Mouse (Mus musculus): ENCODE results near the gene Rnf41.
A peak's percentile ranks its signal among the peaks of the same experiment; 100 is the strongest.

Rnf41 gene

GRCm38 (mm10) chr10:128411211-128412054, at the start of gene Rnf41, which contains the start of gene Nabp2:
Gene Rnf41 (plus strand): TSS chr10:128411657.
Gene Nabp2 (minus strand): TSS chr10:128411492.
- peak; percentile 94 for DNase-seq

GRCm38 (mm10) chr10:128361836-128362235, 49.6 kb upstream of the Rnf41 start:
- no peak for DNase-seq

GRCm38 (mm10) chr10:128362568-128362967, 48.9 kb upstream of the Rnf41 start:
- DNase-seq = no peak

GRCm38 (mm10) chr10:128367899-128368401, 43.5 kb upstream of the Rnf41 start:
- no peak for DNase-seq

GRCm38 (mm10) chr10:128368402-128369217, 42.8 kb upstream of the Rnf41 start, which contains the start of gene Coq10a:
Gene Coq10a (minus strand): TSS chr10:128368997.
- DNase-seq = peak; percentile 81

- DNase-seq = no peak
These were observed 42.3 kb upstream of the Rnf41 start for GRCm38 (mm10) chr10:128369218-128369543.

- no peak for DNase-seq
These were observed 41.9 kb upstream of the Rnf41 start for GRCm38 (mm10) chr10:128369599-128369998.

GRCm38 (mm10) chr10:128370021-128370420, 41.4 kb upstream of the Rnf41 start:
- DNase-seq = no peak

- DNase-seq = no peak
These were observed 40.9 kb upstream of the Rnf41 start for GRCm38 (mm10) chr10:128370601-128371000.

GRCm38 (mm10) chr10:128372142-128372541, 39.3 kb upstream of the Rnf41 start:
- no peak for DNase-seq

GRCm38 (mm10) chr10:128372989-128373748, 38.3 kb upstream of the Rnf41 start:
- no peak for DNase-seq

- DNase-seq = no peak
These were observed 37.1 kb upstream of the Rnf41 start for GRCm38 (mm10) chr10:128374393-128374792.

- no peak for DNase-seq
These were observed 35.4 kb upstream of the Rnf41 start for GRCm38 (mm10) chr10:128376099-128376454.

- peak; percentile 88 for DNase-seq
These were observed 34.8 kb upstream of the Rnf41 start, which contains the start of gene Ankrd52 for GRCm38 (mm10) chr10:128376455-128377211. Gene Ankrd52 (plus strand): TSS chr10:128377115.

GRCm38 (mm10) chr10:128377222-128377939, 34.1 kb upstream of the Rnf41 start:
- peak; percentile 62 for DNase-seq

GRCm38 (mm10) chr10:128377940-128378448, 33.5 kb upstream of the Rnf41 start:
- DNase-seq = no peak

GRCm38 (mm10) chr10:128378462-128378861, 33.0 kb upstream of the Rnf41 start:
- no peak for DNase-seq

GRCm38 (mm10) chr10:128379260-128379659, 32.2 kb upstream of the Rnf41 start:
- DNase-seq = no peak

GRCm38 (mm10) chr10:128380565-128380964, 30.9 kb upstream of the Rnf41 start:
- DNase-seq = no peak

- no peak for DNase-seq
These were observed 29.0 kb upstream of the Rnf41 start for GRCm38 (mm10) chr10:128382482-128382881.

- no peak for DNase-seq
These were observed 25.6 kb upstream of the Rnf41 start for GRCm38 (mm10) chr10:128385902-128386301.
